In genomic region chr8:70843214-70843773, GRCm38 (mm10) we compare ENCODE assay signal across 20 mouse cellular contexts. TPM values are rescaled to one million over a fixed set of nuclear protein-coding genes. Genes with fewer than 3 reads are reported as not detected.
DNase-seq lines count a peak whose midpoint lies in the region; ATAC-seq lines count a peak whose summit lies in the region.
"Had no signal": no experiment of that assay in that cellular context is flagged by ENCODE, and none has a peak within 500 bp of the region (broad histone marks: within the 10 kb centered on the region; RNA-seq: fewer than 3 reads in every experiment).

No protein-coding gene starts in this region.

- no peaks in the 10 kb centered on the region for H3K27me3 ChIP-seq in limb, embryonic 11.5 days (ENCODE audit: control insufficient read depth, insufficient read depth, low read length)
- H3K27me3 ChIP-seq in limb, embryonic 10.5 days (ENCODE audit: low read depth, poor library complexity, severe bottlenecking): peaks cover 36% of the 10 kb centered on the region
- H3K27me3 ChIP-seq in liver, embryonic 12.5 days (replicated peaks): peaks cover 20% of the 10 kb centered on the region
- H3K27me3 ChIP-seq: limb, embryonic 15.5 days; midbrain, embryonic 15.5 days had no signal

- 82% methylated on average over 5 of the region's 5 CpGs for WGBS in limb, embryonic 11.5 days
- 89% methylated on average over 5 of the region's 5 CpGs for WGBS in limb, embryonic 10.5 days
- 28% methylated on average over 5 of the region's 5 CpGs for WGBS in liver, embryonic 12.5 days (ENCODE audit: insufficient replicate concordance)

- no peak for ATAC-seq in limb, embryonic 11.5 days (ENCODE audit: insufficient number of reproducible peaks, low FRiP score, low TSS enrichment, low read depth)
- ATAC-seq in liver, embryonic 12.5 days: peak; percentile 71
- ATAC-seq: midbrain, embryonic 15.5 days had no signal

- peaks cover 8% of the 10 kb centered on the region; the same call in 1 of the 2 replicates for H3K4me1 ChIP-seq in limb, embryonic 11.5 days (ENCODE audit: control insufficient read depth, insufficient read depth, low read length)
- H3K4me1 ChIP-seq in limb, embryonic 10.5 days: peaks cover 43% of the 10 kb centered on the region
- H3K4me1 ChIP-seq in liver, embryonic 12.5 days: peaks cover 74% of the 10 kb centered on the region

- no peaks in the 10 kb centered on the region for H3K9me3 ChIP-seq in limb, embryonic 11.5 days (ENCODE audit: control insufficient read depth, low read length)
- no peaks in the 10 kb centered on the region for H3K9me3 ChIP-seq in limb, embryonic 10.5 days (replicated peaks)
- no peaks in the 10 kb centered on the region for H3K9me3 ChIP-seq in liver, embryonic 12.5 days (replicated peaks)
- H3K9me3 ChIP-seq: embryonic facial prominence, embryonic 10.5 days; limb, embryonic 15.5 days; midbrain, embryonic 15.5 days had no signal

- H3K9ac ChIP-seq in limb, embryonic 11.5 days (ENCODE audit: low read length): no peak overlapping the region
- H3K9ac ChIP-seq in liver, embryonic 12.5 days: peak overlapping the region; percentile 83
- H3K9ac ChIP-seq: hindbrain, embryonic 14.5 days; limb, embryonic 15.5 days; midbrain, embryonic 15.5 days had no signal

- H3K36me3 ChIP-seq in limb, embryonic 11.5 days (ENCODE audit: control insufficient read depth, insufficient read depth, low read length): no peaks in the 10 kb centered on the region
- no peaks in the 10 kb centered on the region for H3K36me3 ChIP-seq in limb, embryonic 10.5 days
- H3K36me3 ChIP-seq in liver, embryonic 12.5 days: no peaks in the 10 kb centered on the region
- H3K36me3 ChIP-seq: embryonic facial prominence, embryonic 10.5 days; limb, embryonic 15.5 days; midbrain, embryonic 15.5 days had no signal

- H3K27ac ChIP-seq in limb, embryonic 11.5 days (replicated peaks; ENCODE audit: low read depth, low read length): 0 out of 2 replicates have a peak overlapping the region, but pooled peaks have one; percentile 21
- H3K27ac ChIP-seq in limb, embryonic 10.5 days: no peak overlapping the region
- peak overlapping the region; percentile 99 for H3K27ac ChIP-seq in liver, embryonic 12.5 days
- H3K27ac ChIP-seq: hindbrain, embryonic 14.5 days; left cerebral cortex, adult 2 months; limb, embryonic 15.5 days; midbrain, embryonic 15.5 days had no signal

- H3K4me3 ChIP-seq in limb, embryonic 11.5 days (ENCODE audit: low read depth, low read length): no peak overlapping the region
- H3K4me3 ChIP-seq in limb, embryonic 10.5 days: no peak overlapping the region
- peak overlapping the region; percentile 61 for H3K4me3 ChIP-seq in liver, embryonic 12.5 days
- H3K4me3 ChIP-seq: left cerebral cortex, adult 2 months; limb, embryonic 15.5 days; midbrain, embryonic 15.5 days had no signal

- no peak for DNase-seq in limb, embryonic 11.5 days (ENCODE audit: low spot score)
- no peak for DNase-seq in limb, embryonic 10.5 days (ENCODE audit: low spot score)
- DNase-seq in c-Kit-positive CD71-positive TER-119-positive erythroid progenitor cells, embryonic 14.5 days (ENCODE audit: low spot score): peak; percentile 93
- DNase-seq in spleen, postnatal 10 days (ENCODE audit: low spot score in 2 of 2): peak; percentile 69 to 73
- DNase-seq in layer of hippocampus, postnatal 10 days (ENCODE audit: low spot score in 2 of 2): no peak
- no peak for DNase-seq in adrenal gland, adult 2 months
- DNase-seq in layer of hippocampus, adult 18-20 months (ENCODE audit: low spot score in 2 of 2): no peak
- DNase-seq: cerebellum, adult 11-12 months; cerebellum, postnatal 36 days; kidney, adult 2 months; kidney, postnatal 36 days; lung, postnatal 36 days had no signal

- H3K4me2 ChIP-seq in limb, embryonic 11.5 days (ENCODE audit: low read depth, severe bottlenecking): no peak overlapping the region
- peak overlapping the region; percentile 81 for H3K4me2 ChIP-seq in liver, embryonic 12.5 days
- H3K4me2 ChIP-seq: hindbrain, embryonic 14.5 days; limb, embryonic 15.5 days; midbrain, embryonic 15.5 days had no signal

RNA-seq across cellular contexts. Expression of gene Arrdc2, which starts 3.8 kb away (rescaled TPM):
- 4.9 and 5.1 TPM in 2 replicates for polyA plus RNA-seq in limb, embryonic 11.5 days (2014; fragmentation: Nextera tagmentation; extraction: Ambion mirVana)
- 4.4 and 5.0 TPM in 2 replicates for polyA plus RNA-seq in limb, embryonic 10.5 days (2016; fragmentation: Nextera tagmentation; extraction: Ambion mirVana)
- 16.1 and 17.8 TPM in 2 replicates for polyA plus RNA-seq in liver, embryonic 12.5 days (2016; fragmentation: Nextera tagmentation; extraction: Ambion mirVana)
- 10 to 100 TPM; 15.7 to 18.1 TPM for total RNA-seq in layer of hippocampus, postnatal 10 days (2021)
- total RNA-seq in adrenal gland, adult 2 months (2021): 10 to 100 TPM in 1 of 2 experiments, 1 to 10 TPM in 1; 9.0 to 10.8 TPM
- polyA plus RNA-seq in adrenal gland, adult 2 months (2012; rRNA removed): 60.7 and 72.6 TPM in 2 replicates
- total RNA-seq in layer of hippocampus, adult 18-20 months (2021): 10 to 100 TPM; 15.9 to 27.3 TPM

RNA-seq across cellular contexts. Expression of gene Kcnn1, which starts 19.8 kb away (rescaled TPM):
- 3.8 and 3.9 TPM in 2 replicates for polyA plus RNA-seq in limb, embryonic 11.5 days (2014; fragmentation: Nextera tagmentation; extraction: Ambion mirVana)
- 2.8 and 4.0 TPM in 2 replicates for polyA plus RNA-seq in limb, embryonic 10.5 days (2016; fragmentation: Nextera tagmentation; extraction: Ambion mirVana)
- polyA plus RNA-seq in liver, embryonic 12.5 days (2016; fragmentation: Nextera tagmentation; extraction: Ambion mirVana): 0.55 and 0.72 TPM in 2 replicates
- 10 to 100 TPM; 25.3 to 28.3 TPM for total RNA-seq in layer of hippocampus, postnatal 10 days (2021)
- total RNA-seq in adrenal gland, adult 2 months (2021): 1 to 10 TPM; 1.6 to 5.0 TPM
- polyA plus RNA-seq in adrenal gland, adult 2 months (2012; rRNA removed): 10.0 and 12.9 TPM in 2 replicates
- 10 to 100 TPM; 19.0 to 20.8 TPM for total RNA-seq in layer of hippocampus, adult 18-20 months (2021)

RNA-seq across cellular contexts. Expression of gene Ccdc124, which starts 30.4 kb away (rescaled TPM):
- 154 and 161 TPM in 2 replicates for polyA plus RNA-seq in limb, embryonic 11.5 days (2014; fragmentation: Nextera tagmentation; extraction: Ambion mirVana)
- 174 and 187 TPM in 2 replicates for polyA plus RNA-seq in limb, embryonic 10.5 days (2016; fragmentation: Nextera tagmentation; extraction: Ambion mirVana)
- 78.8 and 81.1 TPM in 2 replicates for polyA plus RNA-seq in liver, embryonic 12.5 days (2016; fragmentation: Nextera tagmentation; extraction: Ambion mirVana)
- 100 to 1,000 TPM in 1 of 2 experiments, 10 to 100 TPM in 1; 97.6 to 108 TPM for total RNA-seq in layer of hippocampus, postnatal 10 days (2021)
- total RNA-seq in adrenal gland, adult 2 months (2021): 10 to 100 TPM; 65.0 TPM
- 52.5 and 58.3 TPM in 2 replicates for polyA plus RNA-seq in adrenal gland, adult 2 months (2012; rRNA removed)
- 10 to 100 TPM; 93.2 to 98.5 TPM for total RNA-seq in layer of hippocampus, adult 18-20 months (2021)

RNA-seq across cellular contexts. Expression of gene Il12rb1, which starts 35.0 kb away (rescaled TPM):
- polyA plus RNA-seq in limb, embryonic 11.5 days (2014; fragmentation: Nextera tagmentation; extraction: Ambion mirVana): not detected in 2 replicates
- not detected in 2 replicates for polyA plus RNA-seq in limb, embryonic 10.5 days (2016; fragmentation: Nextera tagmentation; extraction: Ambion mirVana)
- 0.18 and 0.22 TPM in 2 replicates for polyA plus RNA-seq in liver, embryonic 12.5 days (2016; fragmentation: Nextera tagmentation; extraction: Ambion mirVana)
- under 1 TPM; 0.30 to 0.38 TPM for total RNA-seq in layer of hippocampus, postnatal 10 days (2021)
- total RNA-seq in adrenal gland, adult 2 months (2021): under 1 TPM in 1 of 2 experiments, not detected in 1; 0.10 TPM
- 0.28 and 0.41 TPM in 2 replicates for polyA plus RNA-seq in adrenal gland, adult 2 months (2012; rRNA removed)
- 1 to 10 TPM in 1 of 2 experiments, under 1 TPM in 1; 0.97 to 1.7 TPM for total RNA-seq in layer of hippocampus, adult 18-20 months (2021)
- total RNA-seq: gastrocnemius, postnatal 4 days had no signal
- polyA plus RNA-seq: embryonic facial prominence, embryonic 10.5 days; heart, postnatal 0 days; hindbrain, embryonic 14.5 days had no signal

RNA-seq across cellular contexts. Expression of gene Mast3, which starts 38.4 kb away (rescaled TPM):
- polyA plus RNA-seq in limb, embryonic 11.5 days (2014; fragmentation: Nextera tagmentation; extraction: Ambion mirVana): 11.7 and 14.6 TPM in 2 replicates
- 12.7 and 17.1 TPM in 2 replicates for polyA plus RNA-seq in limb, embryonic 10.5 days (2016; fragmentation: Nextera tagmentation; extraction: Ambion mirVana)
- 9.8 and 10.4 TPM in 2 replicates for polyA plus RNA-seq in liver, embryonic 12.5 days (2016; fragmentation: Nextera tagmentation; extraction: Ambion mirVana)
- 100 to 1,000 TPM; 179 to 186 TPM for total RNA-seq in layer of hippocampus, postnatal 10 days (2021)
- 10 to 100 TPM; 18.9 to 20.5 TPM for total RNA-seq in adrenal gland, adult 2 months (2021)
- 91.5 and 91.7 TPM in 2 replicates for polyA plus RNA-seq in adrenal gland, adult 2 months (2012; rRNA removed)
- 100 to 1,000 TPM; 439 to 476 TPM for total RNA-seq in layer of hippocampus, adult 18-20 months (2021)

Comparison
In these comparisons a context has a peak if more than half of its experiments do, and no peak if none do; other contexts are left out.
1. DNase-seq: peak in c-Kit-positive CD71-positive TER-119-positive erythroid progenitor cells, embryonic 14.5 days (single experiment) and spleen, postnatal 10 days (2 of 2); none in limb, embryonic 11.5 days (single experiment), limb, embryonic 10.5 days (single experiment), layer of hippocampus, postnatal 10 days (0 of 2), adrenal gland, adult 2 months (single experiment) and layer of hippocampus, adult 18-20 months (0 of 2).